Mouse (Mus musculus) MEL (cell line): ENCODE results near the gene Xrcc4. TPM values are rescaled to one million over a fixed set of nuclear protein-coding genes. Genes with fewer than 3 reads are reported as not detected.

Source experiments
- DNase-seq: peaks from one replicate; pipeline ENCODE4 v3.0.0; 2011; ENCODE audit warnings: low read depth, low spot score
- H3K27ac ChIP-seq: 2 replicates; pipeline ENCODE4 v1.5.1; 2012; ENCODE audit warnings: low read depth, mild to moderate bottlenecking, control low read depth, low read length, moderate library complexity; ENCODE audit not compliant: control insufficient read depth
- H3K27me3 ChIP-seq, 2 experiments: fragments of 150-350 bp in 1 of 2; sonication (generic) in 1 of 2; 2 replicates each; pipeline ENCODE4 v1.6.1; 2012; ENCODE audit warnings: low read length in 2 of 2, mild to moderate bottlenecking in 2 of 2, improper control_type of control experiment in 1 of 2, moderate library complexity in 1 of 2; ENCODE audit not compliant: insufficient read depth in 2 of 2, control insufficient read depth in 1 of 2
- H3K36me3 ChIP-seq, 2 experiments: 2 replicates each; pipeline ENCODE4 v1.6.1; 2012 to 2014; ENCODE audit warnings: low read length in 2 of 2, improper control_type of control experiment in 1 of 2, inconsistent platforms in 1 of 2, mild to moderate bottlenecking in 1 of 2; ENCODE audit not compliant: insufficient read depth in 2 of 2, control insufficient read depth in 1 of 2
- H3K4me1 ChIP-seq, 2 experiments: fragments of 150-350 bp in 1 of 2; sonication (generic) in 1 of 2; 2 replicates each; pipeline ENCODE4 v1.6.1; 2012; ENCODE audit warnings: low read length in 2 of 2, improper control_type of control experiment in 1 of 2, mild to moderate bottlenecking in 1 of 2; ENCODE audit not compliant: insufficient read depth in 2 of 2, control insufficient read depth in 1 of 2
- H3K4me3 ChIP-seq, 2 experiments: fragments of 150-350 bp in 1 of 2; sonication (generic) in 1 of 2; 2 replicates each; pipeline ENCODE4 v1.5.1; 2012; ENCODE audit warnings: low read depth in 2 of 2, low read length in 2 of 2, mild to moderate bottlenecking in 2 of 2, moderate library complexity in 2 of 2, control low read depth in 1 of 2, improper control_type of control experiment in 1 of 2; ENCODE audit not compliant: control insufficient read depth in 1 of 2, insufficient read depth in 1 of 2
- H3K79me2 ChIP-seq: 2 replicates; pipeline ENCODE4 v1.6.1; 2012; ENCODE audit warnings: mild to moderate bottlenecking, low read length, moderate library complexity; ENCODE audit not compliant: control insufficient read depth, poor library complexity, insufficient read depth
- H3K9ac ChIP-seq: 2 replicates; pipeline ENCODE4 v1.6.1; 2012; ENCODE audit warnings: low read depth, mild to moderate bottlenecking, control low read depth, low read length, moderate library complexity; ENCODE audit not compliant: control insufficient read depth, poor library complexity, severe bottlenecking
- H3K9me3 ChIP-seq: fragments of 150-350 bp; sonication (generic); replicated peaks from 2 replicates; pipeline ENCODE4 v1.6.1; 2012; ENCODE audit warnings: mild to moderate bottlenecking, low read length, improper control_type of control experiment, moderate library complexity; ENCODE audit not compliant: insufficient read depth
- BHLHE40 ChIP-seq: IDR thresholded peaks from 2 replicates; pipeline ENCODE4 v1.6.1; 2012; ENCODE audit warnings: low read depth, mild to moderate bottlenecking, inconsistent platforms, low read length, improper control_type of control experiment, borderline replicate concordance
- CHD2 ChIP-seq: IDR thresholded peaks from 2 replicates; pipeline ENCODE4 v1.6.1; 2011; ENCODE audit warnings: low read length, improper control_type of control experiment
- CTCF ChIP-seq, 3 experiments: IDR thresholded peaks in 2 of 3; conservative IDR thresholded peaks in 1 of 3; 2 replicates each; pipeline ENCODE4 v1.5.1; 2011 to 2012; ENCODE audit warnings: low read length in 3 of 3, low read depth in 2 of 3, mild to moderate bottlenecking in 2 of 3, improper control_type of control experiment in 1 of 3, inconsistent platforms in 1 of 3, mixed read lengths in 1 of 3, moderate library complexity in 1 of 3; ENCODE audit not compliant: control insufficient read depth in 1 of 3, insufficient read depth in 1 of 3, poor library complexity in 1 of 3, severe bottlenecking in 1 of 3
- ELF1 ChIP-seq: IDR thresholded peaks from 2 replicates; pipeline ENCODE4 v1.6.1; 2014; ENCODE audit warnings: low read depth, mild to moderate bottlenecking, inconsistent platforms, low read length, improper control_type of control experiment, moderate library complexity
- ETS1 ChIP-seq: IDR thresholded peaks from 2 replicates; pipeline ENCODE4 v1.6.1; 2012; ENCODE audit warnings: low read depth, mild to moderate bottlenecking, inconsistent platforms, low read length, improper control_type of control experiment, moderate library complexity
- GATA1 ChIP-seq: IDR thresholded peaks from 2 replicates; pipeline ENCODE4 v1.6.1; 2011; ENCODE audit warnings: low read depth, low read length, improper control_type of control experiment
- HCFC1 ChIP-seq: IDR thresholded peaks from 2 replicates; pipeline ENCODE4 v1.6.1; 2012; ENCODE audit warnings: low read depth, mild to moderate bottlenecking, inconsistent platforms, low read length, improper control_type of control experiment, moderate library complexity
- MEF2A ChIP-seq: IDR thresholded peaks from 2 replicates; pipeline ENCODE4 v1.6.1; 2014; ENCODE audit warnings: low read depth, mild to moderate bottlenecking, inconsistent platforms, low read length, improper control_type of control experiment; ENCODE audit not compliant: poor library complexity, insufficient replicate concordance, severe bottlenecking; ENCODE audit errors: extremely low read depth
- MXI1 ChIP-seq: IDR thresholded peaks from 2 replicates; pipeline ENCODE4 v1.6.1; 2011; ENCODE audit warnings: mild to moderate bottlenecking, low read depth, low read length, improper control_type of control experiment
- MYB ChIP-seq: IDR thresholded peaks from 2 replicates; pipeline ENCODE4 v1.6.1; 2011; ENCODE audit warnings: mild to moderate bottlenecking, low read depth, low read length, improper control_type of control experiment
- NELFE ChIP-seq: IDR thresholded peaks from 2 replicates; pipeline ENCODE4 v1.6.1; 2011; ENCODE audit warnings: low read depth, low read length, improper control_type of control experiment
- NRF1 ChIP-seq: IDR thresholded peaks from 2 replicates; pipeline ENCODE4 v1.6.1; 2014; ENCODE audit warnings: low read depth, mild to moderate bottlenecking, inconsistent platforms, low read length, improper control_type of control experiment, moderate library complexity; ENCODE audit not compliant: poor library complexity, insufficient read depth, severe bottlenecking
- POLR2A ChIP-seq, 2 experiments: IDR thresholded peaks; 2 replicates each; pipeline ENCODE4 v1.6.1; 2011 to 2012; ENCODE audit warnings: low read length in 2 of 2, mild to moderate bottlenecking in 2 of 2, control low read depth in 1 of 2, improper control_type of control experiment in 1 of 2, low read depth in 1 of 2, moderate library complexity in 1 of 2; ENCODE audit not compliant: control insufficient read depth in 1 of 2, insufficient read depth in 1 of 2, poor library complexity in 1 of 2
- POLR2AphosphoS5 ChIP-seq: IDR thresholded peaks from 2 replicates; pipeline ENCODE4 v1.6.1; 2012; ENCODE audit warnings: low read depth, borderline replicate concordance, mild to moderate bottlenecking, inconsistent platforms, low read length, moderate library complexity, mixed read lengths
- RCOR1 ChIP-seq: IDR thresholded peaks from 2 replicates; pipeline ENCODE4 v1.6.1; 2012; ENCODE audit warnings: low read depth, mild to moderate bottlenecking, inconsistent platforms, low read length, improper control_type of control experiment
- SIN3A ChIP-seq: IDR thresholded peaks from 2 replicates; pipeline ENCODE4 v1.6.1; 2012; ENCODE audit warnings: low read length, improper control_type of control experiment, inconsistent platforms
- SMC3 ChIP-seq: IDR thresholded peaks from 2 replicates; pipeline ENCODE4 v1.6.1; 2011; ENCODE audit warnings: low read depth, low read length, improper control_type of control experiment
- TBP ChIP-seq: IDR thresholded peaks from 2 replicates; pipeline ENCODE4 v1.8.0; 2011; ENCODE audit warnings: low read depth, low read length, improper control_type of control experiment
- USF2 ChIP-seq, 2 experiments: IDR thresholded peaks; 2 replicates each; pipeline ENCODE4 v1.6.1; 2011 to 2012; ENCODE audit warnings: improper control_type of control experiment in 2 of 2, low read length in 2 of 2, borderline replicate concordance in 1 of 2, inconsistent platforms in 1 of 2, low read depth in 1 of 2, mild to moderate bottlenecking in 1 of 2; ENCODE audit not compliant: insufficient read depth in 1 of 2
- ZC3H11A ChIP-seq: IDR thresholded peaks from 2 replicates; pipeline ENCODE4 v1.6.1; 2012; ENCODE audit warnings: low read depth, mild to moderate bottlenecking, inconsistent platforms, low read length, improper control_type of control experiment
- ZMIZ1 ChIP-seq: IDR thresholded peaks from 2 replicates; pipeline ENCODE4 v1.6.1; 2012; ENCODE audit warnings: low read depth, mild to moderate bottlenecking, inconsistent platforms, low read length, improper control_type of control experiment, moderate library complexity
- ZNF384 ChIP-seq: IDR thresholded peaks from 2 replicates; pipeline ENCODE4 v1.6.1; 2012; ENCODE audit warnings: low read depth, mild to moderate bottlenecking, inconsistent platforms, low read length, improper control_type of control experiment
- polyA plus RNA-seq, 2 experiments: library from polyadenylated mRNA; stranded (reverse) in 1 of 2; unstranded in 1 of 2; fragments of >175 nt in 1 of 2; fragments of >200 nt in 1 of 2; gene quantifications; 2 replicates each; pipeline versions ENCODE4 v1.2.1 to v1.2.4; 2012; ENCODE audit warnings: low replicate concordance in 2 of 2, low read depth in 1 of 2; ENCODE audit not compliant: insufficient read length in 2 of 2, insufficient read depth in 1 of 2, missing spikeins in 1 of 2
- total RNA-seq: library from RNA; depleted of rRNA; stranded (reverse); fragments of 300-350 nt; gene quantifications from 2 replicates; pipeline ENCODE4 v1.2.3, GENCODE M21; 2012

The Xrcc4 gene
- total and polyA plus RNA-seq, 3 experiments: 6.6 to 7.7 TPM; not detected in 1

DNA sequence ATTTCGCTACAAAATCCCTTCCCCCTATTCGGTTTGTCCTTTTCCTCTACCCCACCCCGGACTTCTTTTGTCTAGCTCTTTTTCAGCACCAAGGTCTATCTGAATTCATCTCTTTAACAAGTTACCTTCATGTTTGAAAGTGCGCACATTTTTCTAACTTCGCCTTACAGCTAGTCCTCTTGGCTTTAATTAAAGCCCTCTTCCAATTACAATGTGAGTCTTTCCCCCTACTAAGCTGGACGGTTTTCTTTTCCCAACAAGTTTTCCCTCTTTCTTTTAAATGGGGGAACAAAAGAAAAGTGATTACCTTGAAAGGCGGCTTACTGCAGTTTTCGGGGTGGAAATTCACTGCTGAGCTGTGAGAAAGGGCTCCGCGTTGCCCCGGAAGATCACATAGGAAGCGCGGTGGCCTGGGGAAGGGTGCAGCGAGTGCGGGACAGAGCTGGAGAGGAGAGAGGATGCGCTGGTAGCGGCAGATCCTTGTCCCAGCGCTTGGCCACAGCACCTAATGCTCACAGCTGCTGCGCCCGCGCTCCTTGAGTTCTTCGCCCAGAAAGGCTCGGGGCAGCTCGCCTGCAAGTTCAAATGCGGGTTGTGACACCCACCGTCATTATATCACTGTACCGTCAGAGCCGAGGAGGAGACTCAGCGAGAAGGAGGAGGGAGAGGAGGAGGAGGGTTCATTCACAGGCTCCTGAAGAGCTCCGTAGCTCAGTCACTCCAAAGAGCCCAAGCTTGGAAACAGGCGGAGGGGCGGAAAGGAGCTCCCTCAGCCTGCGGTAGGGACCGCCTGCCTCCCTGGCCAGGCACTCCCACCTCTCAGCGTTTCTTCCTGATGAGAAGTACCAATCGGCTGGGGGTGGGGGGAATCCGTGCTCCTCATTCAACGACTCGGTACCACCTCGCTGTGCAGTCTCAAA is 347.4 kb downstream of the Xrcc4 start, which contains the start of gene Vcan:
Vcan (minus strand) TSS at position 744 of the 920 bp plus-strand sequence.
- H3K9ac ChIP-seq: no peak within 1 kb of the TSS

DNA sequence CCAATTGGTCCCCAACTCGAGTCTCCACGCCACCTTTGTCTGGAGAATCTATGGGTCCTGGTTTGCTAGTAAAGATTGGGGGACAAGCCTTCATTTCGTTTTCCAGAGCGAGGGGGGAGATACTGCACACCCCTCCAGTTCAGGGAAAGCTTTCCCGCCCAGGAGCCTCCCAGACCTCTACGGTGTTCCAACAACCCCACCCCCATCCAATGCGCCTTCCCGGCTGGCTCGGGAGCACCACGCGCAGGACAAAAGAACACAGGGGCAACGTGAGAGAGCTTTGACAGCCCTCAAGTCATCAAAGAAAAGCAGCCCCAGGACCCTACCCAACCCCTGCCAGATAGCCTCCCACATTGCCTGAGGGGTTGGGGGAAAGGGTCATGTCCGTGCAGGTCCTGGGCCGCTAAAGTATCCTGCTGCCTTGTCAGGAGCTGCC is 348.3 kb downstream of the Xrcc4 start:
- DNase-seq: no peak
- Histone ChIP-seq H3K27ac (no peak overlapping the region), H3K9me3 (no peaks in the 10 kb centered on the region), H3K27me3 (no peaks in the 10 kb centered on the region), H3K9ac (no peak overlapping the region; the same call in 1 of the 2 replicates), H3K4me1 (no peaks in the 10 kb centered on the region), H3K36me3 (no peaks in the 10 kb centered on the region), H3K79me2 (no peaks in the 10 kb centered on the region), H3K4me3 (no peak overlapping the region; a peak in 1 of 4 replicates)
- TF ChIP-seq HCFC1 (no peak), SIN3A (no peak), MEF2A (no peak), CHD2 (no peak), TBP (no peak), NRF1 (no peak), MYB (no peak)

More for the DNA sequence above, 347.4 kb downstream of the Xrcc4 start, which contains the start of gene Vcan:
- H3K79me2 ChIP-seq: no peaks in the 10 kb centered on the region
- no peak for DNase-seq
- H3K4me1 ChIP-seq: no peaks in the 10 kb centered on the region
- H3K4me3 ChIP-seq: no peak within 1 kb of the TSS
- H3K27me3 ChIP-seq: no peaks in the 10 kb centered on the region
- no peaks in the 10 kb centered on the region for H3K9me3 ChIP-seq
- TF ChIP-seq ETS1: no peak
- no peak for TF ChIP-seq MXI1
- TF ChIP-seq POLR2A (IDR thresholded peaks at IDR 0.05; ENCODE audit: control insufficient read depth in 1 of 2, insufficient read depth in 1 of 2, low read depth in 1 of 2, low read length in 2 of 2, poor library complexity in 1 of 2): 0 out of 4 replicates have a peak, but pooled peaks of 1 of the 2 experiments have one; percentile 28
- H3K27ac ChIP-seq: no peak within 1 kb of the TSS
- H3K36me3 ChIP-seq: no peaks in the 10 kb centered on the region

DNA sequence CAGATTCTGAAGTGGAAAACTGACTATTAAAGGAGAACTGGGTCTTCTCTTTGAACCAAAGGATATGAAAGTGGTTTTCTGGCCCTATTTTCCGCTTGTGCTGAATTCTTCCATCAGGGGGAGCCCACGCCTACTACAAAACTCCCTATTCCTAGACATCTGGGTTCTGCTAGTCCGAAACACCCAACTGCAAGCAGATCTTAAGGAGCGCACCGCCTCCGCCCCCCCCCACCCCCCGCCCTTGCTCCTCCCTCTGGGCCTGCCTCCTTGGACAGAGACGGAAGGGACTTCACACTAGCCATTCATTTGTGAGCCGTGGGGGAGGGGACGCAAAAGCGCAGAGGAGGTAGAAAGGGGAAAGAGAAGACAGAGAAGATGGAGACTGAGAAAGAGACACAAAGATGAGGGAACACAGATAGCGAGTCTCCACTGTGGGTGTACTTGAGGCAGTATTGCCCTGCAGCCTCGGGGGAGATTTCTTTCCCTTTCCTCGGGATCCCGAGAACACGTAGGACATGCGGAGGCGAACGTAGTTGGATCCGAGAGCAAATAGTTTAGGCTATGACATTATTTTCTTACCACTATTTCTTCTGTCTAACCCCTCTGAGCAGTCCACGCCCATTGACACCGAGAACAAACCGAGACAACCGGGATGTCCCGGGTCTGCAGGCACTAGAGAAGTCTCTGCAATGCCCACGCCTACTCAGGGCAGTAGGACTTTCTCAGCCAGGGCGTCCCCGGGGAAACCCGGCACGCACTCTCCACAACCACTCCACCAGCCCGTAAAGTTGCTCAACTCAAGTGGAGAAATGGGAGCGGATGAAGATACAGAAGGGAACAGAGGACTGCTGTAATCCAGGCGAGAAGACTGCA is 348.9 kb downstream of the Xrcc4 start:
- no peaks in the 10 kb centered on the region for H3K4me1 ChIP-seq
- DNase-seq: peak; percentile 89
- H3K27ac ChIP-seq: peak overlapping the region; percentile 65
- peak overlapping the region; percentile 75 for H3K9ac ChIP-seq
- no peaks in the 10 kb centered on the region for H3K36me3 ChIP-seq
- H3K79me2 ChIP-seq: no peaks in the 10 kb centered on the region
- H3K4me3 ChIP-seq: peak overlapping the region; percentile 78 to 96
- H3K9me3 ChIP-seq: no peaks in the 10 kb centered on the region
- H3K27me3 ChIP-seq: no peaks in the 10 kb centered on the region
- no peak for TF ChIP-seq GATA1
- no peak for TF ChIP-seq ZMIZ1
- no peak for TF ChIP-seq ELF1
- no peak for TF ChIP-seq NELFE
- TF ChIP-seq SIN3A: no peak; the same call in 1 of the 2 replicates
- no peak for TF ChIP-seq ZNF384
- no peak for TF ChIP-seq POLR2AphosphoS5
- no peak for TF ChIP-seq USF2 (IDR thresholded peaks at IDR 0.05; ENCODE audit: borderline replicate concordance in 1 of 2, insufficient read depth in 1 of 2, low read depth in 1 of 2, low read length in 2 of 2)
- no peak for TF ChIP-seq BHLHE40
- peak; percentile 58 for TF ChIP-seq SMC3
- no peak for TF ChIP-seq CHD2
- TF ChIP-seq RCOR1: no peak
- TF ChIP-seq NRF1: no peak
- TF ChIP-seq ZC3H11A: peak; percentile 51
- peak; percentile 30 to 62 (median 47); a peak in 5 of 6 replicates for TF ChIP-seq CTCF (IDR thresholded peaks at IDR 0.05 in 2 of 3, conservative IDR thresholded peaks at IDR 0.05 in 1 of 3; ENCODE audit: control insufficient read depth in 1 of 3, insufficient read depth in 1 of 3, low read depth in 2 of 3, low read length in 3 of 3, poor library complexity in 1 of 3, severe bottlenecking in 1 of 3)
